Mouse (Mus musculus) lung, postnatal 0 days (tissue): ENCODE measurements around the gene Zfp335. TPM values are rescaled to one million over a fixed set of nuclear protein-coding genes. Genes with fewer than 3 reads are reported as not detected.
"Not testable (repeated sequence)": the region's sequence is repeated elsewhere in the genome, so short reads cannot be mapped to it uniquely, and the experiment has no call there.

Experiments used
- ATAC-seq: fragments of 200-750 bp; cut with Nextera tagmentation; 2 replicates; pipeline ENCODE4 v1.8.0; 2017; ENCODE audit warnings: moderate library complexity
- DNase-seq: peaks from one replicate; pipeline ENCODE4 v3.0.0-alpha.2; 2016; ENCODE audit warnings: low spot score
- H3K27ac ChIP-seq: fragments of 300-500 bp; sonication (generic); 2 replicates; pipeline ENCODE4 v1.5.1; 2014; ENCODE audit warnings: antibody characterized with exemption, mild to moderate bottlenecking, low read length, mixed read lengths
- H3K27me3 ChIP-seq: fragments of 300-500 bp; sonication (generic); replicated peaks from 2 replicates; pipeline ENCODE4 v1.6.1; 2014; ENCODE audit warnings: low read length, mixed read lengths; ENCODE audit not compliant: insufficient read depth
- H3K36me3 ChIP-seq: fragments of 300-500 bp; sonication (generic); 2 replicates; pipeline ENCODE4 v1.6.1; 2014; ENCODE audit warnings: low read length, mixed read lengths; ENCODE audit not compliant: insufficient read depth
- H3K4me1 ChIP-seq: fragments of 300-500 bp; sonication (generic); 2 replicates; pipeline ENCODE4 v1.6.1; 2014; ENCODE audit warnings: antibody characterized with exemption, low read depth, low read length, mixed read lengths; ENCODE audit not compliant: insufficient read depth
- H3K4me2 ChIP-seq: fragments of 300-500 bp; sonication (generic); replicated peaks from 2 replicates; pipeline ENCODE4 v1.6.1; 2014; ENCODE audit warnings: low read depth, mild to moderate bottlenecking, low read length, moderate library complexity, mixed read lengths
- H3K4me3 ChIP-seq: fragments of 300-500 bp; sonication (generic); 2 replicates; pipeline ENCODE4 v1.5.1; 2014; ENCODE audit warnings: low read depth, low read length
- H3K9ac ChIP-seq: fragments of 300-500 bp; sonication (generic); replicated peaks from 2 replicates; pipeline ENCODE4 v1.6.1; 2014; ENCODE audit warnings: low read depth, mild to moderate bottlenecking
- H3K9me3 ChIP-seq: fragments of 300-500 bp; sonication (generic); 2 replicates; pipeline ENCODE4 v1.6.1; 2016; ENCODE audit warnings: low read length, mixed read lengths
- CTCF ChIP-seq: IDR thresholded peaks from 2 replicates; pipeline ENCODE4 v1.5.1; 2016; ENCODE audit warnings: antibody characterized with exemption, mild to moderate bottlenecking
- EP300 ChIP-seq: IDR thresholded peaks from 2 replicates; pipeline ENCODE4 v1.6.1; 2016; ENCODE audit warnings: antibody characterized with exemption, mild to moderate bottlenecking, control low read depth
- WGBS: fragments of 180-500 bp; shearing (Covaris S2); extraction: QIAGEN DNeasy Blood & Tissue Kit; methylation state at CpG from one replicate; pipeline ENCODE4 v1.1.7; 2014; 5-methylcytosine and 5-hydroxymethylcytosine counted together
- polyA plus RNA-seq: library from polyadenylated mRNA; unstranded; fragments of >200 nt; fragmentation: Nextera tagmentation; extraction: Ambion mirVana; gene quantifications from 2 replicates; pipeline ENCODE4 v1.2.1, GENCODE M21; 2015

Gene Zfp335
- polyA plus RNA-seq, 1 experiment from 2014 or later, result 5.2 TPM

- Histone ChIP-seq H3K9me3 (no peaks in the 10 kb centered on the region), H3K27ac (peak overlapping the region; percentile 84), H3K4me1 (peaks cover 5% of the 10 kb centered on the region; the same call in 1 of the 2 replicates), H3K4me3 (no peak overlapping the region), H3K27me3 (no peaks in the 10 kb centered on the region), H3K36me3 (no peaks in the 10 kb centered on the region), H3K4me2 (no peak overlapping the region), H3K9ac (no peak overlapping the region)
- TF ChIP-seq EP300 (peak; percentile 93), CTCF (peak; percentile 48)
- ATAC-seq, result peak; percentile 76
- WGBS, result 18% methylated on average over 16 of the region's 16 CpGs
- DNase-seq, result peak; percentile 87
Measured at GRCm38 (mm10) chr2:164866741-164867551, 44.6 kb downstream of the Zfp335 start.

GRCm38 (mm10) chr2:164864593-164864992 lies 47.0 kb downstream of the Zfp335 start:
- 62% methylated on average over 4 of the region's 4 CpGs for WGBS
- DNase-seq, result no peak
- no peak overlapping the region for H3K27ac ChIP-seq

GRCm38 (mm10) chr2:164863411-164863810 lies 48.1 kb downstream of the Zfp335 start:
- not testable (repeated sequence) for DNase-seq, ATAC-seq, H3K9me3 ChIP-seq, H3K27me3 ChIP-seq, H3K36me3 ChIP-seq, H3K9ac ChIP-seq, H3K27ac ChIP-seq, H3K4me3 ChIP-seq, H3K4me2 ChIP-seq
- 96% methylated on average over 7 of the region's 9 CpGs for WGBS
- H3K4me1 ChIP-seq, result peaks cover 16% of the 10 kb centered on the region; the same call in 1 of the 2 replicates

More at GRCm38 (mm10) chr2:164864593-164864992, 47.0 kb downstream of the Zfp335 start:
- TF ChIP-seq EP300 (no peak), CTCF (no peak)
- Histone ChIP-seq H3K9me3 (no peaks in the 10 kb centered on the region), H3K4me1 (peaks cover 16% of the 10 kb centered on the region; the same call in 1 of the 2 replicates), H3K9ac (no peak overlapping the region), H3K36me3 (no peaks in the 10 kb centered on the region), H3K27me3 (no peaks in the 10 kb centered on the region), H3K4me3 (no peak overlapping the region), H3K4me2 (no peak overlapping the region)
- no peak for ATAC-seq

GRCm38 (mm10) chr2:164862179-164862861 lies 49.2 kb downstream of the Zfp335 start:
- Histone ChIP-seq H3K4me1 (peaks cover 23% of the 10 kb centered on the region; the same call in 1 of the 2 replicates), H3K9me3 (no peaks in the 10 kb centered on the region), H3K9ac (no peak overlapping the region), H3K27ac (peak overlapping the region; percentile 89), H3K36me3 (no peaks in the 10 kb centered on the region), H3K27me3 (no peaks in the 10 kb centered on the region), H3K4me3 (no peak overlapping the region), H3K4me2 (no peak overlapping the region)
- ATAC-seq (peak; percentile 80), DNase-seq (peak; percentile 94)
- 13% methylated on average over 9 of the region's 9 CpGs for WGBS
- TF ChIP-seq EP300, result peak; percentile 64
- no peak for TF ChIP-seq CTCF

GRCm38 (mm10) chr2:164861094-164861493 lies 50.5 kb downstream of the Zfp335 start:
- Histone ChIP-seq H3K4me1 (peaks cover 29% of the 10 kb centered on the region), H3K4me3 (no peak overlapping the region), H3K27ac (peak overlapping the region; percentile 89; the same call in 1 of the 2 replicates), H3K27me3 (no peaks in the 10 kb centered on the region), H3K36me3 (no peaks in the 10 kb centered on the region), H3K4me2 (no peak overlapping the region), H3K9ac (no peak overlapping the region), H3K9me3 (no peaks in the 10 kb centered on the region)
- 44% methylated on average over 4 of the region's 4 CpGs for WGBS
- TF ChIP-seq EP300 (no peak), CTCF (no peak)
- ATAC-seq, result no peak
- DNase-seq, result no peak

GRCm38 (mm10) chr2:164859640-164860432 lies 51.7 kb downstream of the Zfp335 start:
- peaks cover 30% of the 10 kb centered on the region for H3K4me1 ChIP-seq

More at GRCm38 (mm10) chr2:164859640-164860432, 51.7 kb downstream of the Zfp335 start:
- Histone ChIP-seq H3K4me3 (no peak overlapping the region), H3K27ac (no peak overlapping the region), H3K4me2 (no peak overlapping the region), H3K27me3 (no peaks in the 10 kb centered on the region), H3K9me3 (no peaks in the 10 kb centered on the region), H3K36me3 (no peaks in the 10 kb centered on the region), H3K9ac (no peak overlapping the region)
- WGBS, result 70% methylated on average over 9 of the region's 9 CpGs
- ATAC-seq, result no peak
- no peak for TF ChIP-seq EP300
- no peak for DNase-seq
